Mouse (Mus musculus) thymus, adult 2 months (tissue): ENCODE measurements around the gene Ero1lb.
"Not testable (repeated sequence)": the region's sequence is repeated elsewhere in the genome, so short reads cannot be mapped to it uniquely, and the experiment has no call there.

Source experiments
- CTCF ChIP-seq: fragments of 200-500 bp; IDR thresholded peaks from 2 replicates; pipeline ENCODE4 v1.5.1; 2012; ENCODE audit warnings: mild to moderate bottlenecking, control low read depth, low read length, moderate library complexity, borderline replicate concordance; ENCODE audit not compliant: control insufficient read depth, poor library complexity, insufficient read depth; ENCODE audit errors: extremely low read depth
- POLR2A ChIP-seq: fragments of 200-500 bp; IDR thresholded peaks from 2 replicates; pipeline ENCODE4 v1.6.1; 2012; ENCODE audit warnings: mild to moderate bottlenecking, low read length, control low read depth, moderate library complexity; ENCODE audit not compliant: control insufficient read depth, poor library complexity, insufficient read depth; ENCODE audit errors: extremely low read depth

- TF ChIP-seq POLR2A, CTCF: not testable (repeated sequence)
Observed at GRCm38 (mm10) chr13:12646676-12647075, 81.0 kb downstream of the Ero1lb start.
